Mouse (Mus musculus): ENCODE results near the gene Esm1.
"Not testable (repeated sequence)": the region's sequence is repeated elsewhere in the genome, so short reads cannot be mapped to it uniquely, and the experiment has no call there.

The Esm1 gene

DNA sequence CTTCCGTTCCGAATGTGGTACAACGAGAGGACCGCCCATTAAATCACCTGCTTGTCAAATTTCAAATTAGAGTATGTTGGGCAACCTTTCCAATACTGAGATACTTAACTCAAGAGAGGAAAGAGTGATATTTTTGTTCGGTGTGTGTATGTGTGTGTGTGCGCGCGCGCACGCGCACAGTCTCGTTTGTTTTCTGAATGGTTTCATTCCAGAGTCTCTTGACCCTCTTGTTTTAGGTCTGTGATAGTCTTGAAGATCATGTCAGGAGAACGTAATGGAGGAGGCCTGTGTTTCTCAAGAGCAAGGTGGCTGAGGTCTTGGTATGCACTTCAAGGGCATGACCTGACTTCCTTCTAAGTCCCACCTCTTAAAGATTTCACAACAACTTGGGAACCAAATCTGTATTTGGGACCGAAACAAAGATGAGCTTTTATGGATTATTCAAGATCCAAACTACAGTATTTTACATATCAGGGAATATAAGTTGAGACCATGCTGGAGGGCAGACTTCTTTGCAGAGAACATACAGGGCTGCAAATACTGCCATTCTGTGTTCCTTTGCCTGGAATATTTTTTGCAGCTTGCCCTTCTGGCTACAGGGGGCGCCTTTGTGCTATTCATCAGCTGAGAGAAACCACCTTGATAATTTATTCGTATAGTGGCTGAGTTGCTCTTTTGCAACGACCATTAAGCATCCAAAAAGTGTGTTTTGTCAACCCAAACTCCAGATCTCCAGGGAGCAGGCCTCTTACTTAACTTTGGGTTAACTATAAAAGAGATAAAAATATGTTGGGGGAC is 18.4 kb downstream of the Esm1 start:
- no peak for DNase-seq (ENCODE audit: extremely low read depth, low read depth)

DNA sequence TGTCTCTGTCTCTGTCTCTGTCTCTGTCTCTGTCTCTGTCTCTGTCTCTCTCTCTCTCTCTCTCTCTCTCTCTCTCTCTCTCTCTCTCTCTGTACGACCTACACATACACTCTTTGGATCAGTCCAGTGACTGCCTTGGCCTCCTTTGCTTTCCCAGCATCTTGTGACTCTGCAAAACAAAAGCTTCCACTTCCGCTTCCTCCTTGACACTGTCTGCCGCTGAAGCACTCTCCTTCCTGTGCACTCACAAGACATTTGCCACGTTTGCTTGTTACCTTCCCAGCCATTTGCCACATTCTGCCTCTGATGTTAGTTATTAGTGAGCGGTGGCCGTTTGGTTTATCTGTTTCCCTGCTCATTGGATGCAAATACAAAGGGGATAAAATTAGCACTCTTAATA is 32.7 kb downstream of the Esm1 start:
- DNase-seq (ENCODE audit: extremely low read depth, low read depth) = no peak

DNA sequence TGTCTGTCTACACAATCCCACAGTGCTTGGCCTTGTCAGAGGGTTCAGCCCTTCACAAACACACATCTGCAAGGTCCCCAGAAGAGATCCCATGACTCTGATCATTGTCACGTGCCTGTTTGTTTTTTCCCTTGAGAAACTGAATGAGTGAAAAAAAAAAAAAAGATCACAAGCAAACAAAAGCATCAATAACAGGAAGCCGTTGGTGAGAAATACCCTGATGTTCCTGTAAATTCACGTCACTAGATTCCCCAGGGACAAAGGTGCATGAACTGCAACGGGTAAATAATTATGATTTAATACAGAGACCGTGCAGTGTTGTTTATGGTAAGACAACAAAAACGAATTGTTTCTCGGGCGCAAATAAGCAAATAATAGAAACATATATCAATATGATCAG is 35.6 kb downstream of the Esm1 start:
- no peak for DNase-seq (ENCODE audit: extremely low read depth, low read depth)

DNA sequence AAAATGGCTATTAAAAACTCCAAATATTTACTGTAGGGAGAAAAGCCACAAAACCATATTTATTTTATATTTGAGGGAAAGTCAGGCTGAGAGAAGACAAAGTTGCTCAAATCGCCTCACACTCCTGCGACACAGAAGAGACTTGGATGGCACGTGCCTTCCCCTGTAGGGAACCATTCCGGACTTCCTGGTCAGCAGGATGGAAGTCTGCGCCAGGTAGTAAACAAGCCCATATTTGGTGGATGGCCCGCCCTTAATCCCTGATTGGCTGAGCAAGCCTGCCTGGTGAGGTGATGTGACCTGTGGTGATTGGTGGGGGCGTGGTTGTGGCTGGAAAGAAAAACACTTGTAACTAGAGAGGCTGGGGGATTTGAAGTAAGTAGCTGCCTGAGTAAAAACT is 43.1 kb downstream of the Esm1 start:
- not testable (repeated sequence) for DNase-seq (ENCODE audit: extremely low read depth, low read depth)

DNA sequence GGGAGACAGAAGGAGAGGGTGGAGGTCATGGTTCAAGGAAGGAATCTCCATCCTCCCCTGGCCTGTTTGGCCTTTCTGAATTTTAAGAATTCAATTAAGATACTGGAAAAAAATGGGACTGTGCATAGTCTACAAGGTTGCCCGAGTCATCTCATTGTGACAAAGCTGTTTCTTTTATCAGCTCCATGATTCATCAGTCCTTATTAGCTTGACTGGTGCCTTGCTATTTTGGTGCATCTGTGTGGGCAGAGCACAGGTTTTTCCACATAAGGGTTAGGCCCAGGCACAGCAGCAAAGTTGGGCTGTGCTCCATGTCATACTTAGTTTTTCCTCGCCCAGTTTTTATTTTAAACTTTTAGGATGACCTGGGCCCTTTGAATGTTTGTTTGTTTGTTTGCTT is 47.3 kb downstream of the Esm1 start:
- no peak for DNase-seq (ENCODE audit: extremely low read depth, low read depth)

DNA sequence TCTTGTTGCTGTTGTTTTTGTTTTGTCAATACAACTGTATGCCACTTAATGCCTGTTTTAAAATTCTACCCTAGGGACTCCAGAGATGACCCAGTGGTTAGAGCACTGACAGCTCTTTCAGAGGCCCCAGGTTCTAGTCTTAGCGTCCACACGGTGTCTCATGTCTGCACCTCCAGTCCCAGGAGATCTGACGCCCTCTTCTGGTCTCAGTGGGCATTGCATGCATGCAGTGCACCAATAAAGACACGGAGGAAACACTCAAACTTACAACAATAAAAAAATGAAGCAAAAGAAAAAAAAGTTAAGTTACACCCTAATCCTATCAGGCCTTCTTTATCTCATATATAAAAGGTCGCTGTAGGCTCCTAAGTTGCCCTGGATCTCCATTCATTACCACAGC is 47.7 kb downstream of the Esm1 start:
- DNase-seq (ENCODE audit: extremely low read depth, low read depth) = no peak

DNA sequence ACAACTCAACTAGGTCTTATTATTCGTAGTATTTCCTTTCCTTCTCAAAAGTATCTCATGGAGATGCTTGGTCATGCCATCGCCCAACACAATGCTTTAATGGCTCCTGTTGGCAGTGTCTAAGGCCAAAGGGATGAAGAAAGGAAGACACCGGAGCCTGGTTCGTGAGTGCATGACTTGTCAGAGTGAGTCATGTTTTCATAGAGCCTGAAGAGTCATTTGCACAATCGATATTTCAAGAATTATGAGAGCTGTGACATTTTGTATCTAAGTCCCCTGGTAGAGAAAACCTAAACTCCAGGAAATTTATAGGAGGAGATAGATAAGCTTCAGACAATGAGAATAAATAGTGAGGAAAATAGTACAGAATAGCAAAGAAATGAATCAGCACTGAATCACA is 49.8 kb downstream of the Esm1 start:
- no peak for DNase-seq (ENCODE audit: extremely low read depth, low read depth)

DNA sequence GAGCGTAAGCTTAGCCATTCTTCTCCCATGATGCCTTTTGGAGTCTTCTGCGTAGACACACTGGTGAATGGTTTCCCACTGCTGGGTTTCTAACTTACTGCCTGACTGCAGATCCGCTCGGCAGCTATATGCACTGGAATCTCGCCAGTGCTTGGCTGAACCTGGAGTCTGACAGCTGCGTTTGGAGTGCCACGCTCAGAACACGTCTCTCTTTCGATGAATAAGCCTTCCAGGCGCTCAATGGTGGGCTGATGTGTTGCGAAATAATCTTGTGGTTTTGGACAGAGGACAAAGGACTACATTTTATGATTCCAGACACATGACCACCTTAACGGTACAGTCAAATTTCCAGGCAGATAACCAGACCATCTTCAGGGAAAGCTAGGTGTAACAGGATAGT is 53.4 kb downstream of the Esm1 start:
- no peak for DNase-seq (ENCODE audit: extremely low read depth, low read depth)

DNA sequence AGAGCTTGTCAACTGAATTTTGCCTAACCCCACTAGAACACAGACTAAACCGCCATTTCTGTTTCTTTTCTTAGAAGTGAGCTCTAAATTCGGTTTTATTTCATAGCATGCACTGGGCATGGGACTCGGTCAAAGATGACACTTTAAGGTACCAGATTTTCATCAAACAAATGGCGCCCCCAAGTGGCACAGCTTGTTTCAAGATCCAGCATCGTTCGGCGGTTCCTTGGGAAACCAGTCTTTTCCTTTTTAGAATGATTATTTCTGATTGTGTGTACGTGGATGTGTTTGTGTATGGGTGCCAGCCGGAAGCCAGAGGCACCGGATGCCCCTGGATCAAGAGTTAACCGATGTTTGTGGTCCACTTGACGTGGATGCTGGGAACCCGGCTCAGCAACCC is 55.8 kb downstream of the Esm1 start:
- no peak for DNase-seq (ENCODE audit: extremely low read depth, low read depth)

DNA sequence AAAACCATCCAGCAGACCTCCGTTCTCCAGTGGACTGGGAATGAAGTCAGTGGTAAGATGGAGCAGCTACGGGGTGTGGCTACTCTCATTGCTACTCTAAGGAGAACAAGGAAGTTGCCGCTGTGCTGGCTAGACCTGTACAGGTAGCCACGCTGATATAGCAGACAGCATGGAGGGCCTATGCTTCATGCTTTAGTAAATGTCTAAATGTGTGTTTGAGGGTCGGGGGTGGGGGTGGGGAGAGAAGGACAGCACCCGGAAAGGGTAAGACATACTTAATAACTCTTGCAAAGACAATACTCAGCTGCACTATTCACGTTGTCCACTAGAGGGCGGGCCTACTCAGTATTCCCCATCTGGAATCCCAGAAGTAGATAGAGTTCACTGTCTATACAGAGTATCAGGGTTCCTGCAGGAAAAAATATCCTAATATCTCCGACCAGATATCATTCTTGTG is 57.1 kb downstream of the Esm1 start:
- DNase-seq (ENCODE audit: extremely low read depth, low read depth) = peak; percentile 29

DNA sequence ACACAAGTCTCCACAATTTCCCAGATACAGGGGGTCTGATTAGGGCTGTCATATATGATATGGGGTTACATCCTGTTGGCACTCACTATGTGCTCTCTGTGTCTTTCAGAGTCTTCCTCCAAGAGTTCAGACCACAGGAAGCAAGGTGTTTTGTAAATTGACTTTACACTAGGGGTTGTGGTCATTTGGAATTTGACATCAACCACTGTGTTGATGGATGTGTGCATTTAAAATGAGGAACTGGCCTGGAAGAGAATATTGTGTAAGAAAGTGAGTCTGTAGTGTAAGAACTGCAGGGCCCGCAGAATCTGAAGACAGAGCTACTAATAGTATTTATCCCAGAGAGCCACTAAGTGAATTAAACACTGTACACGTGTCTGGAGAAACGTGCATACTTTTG is 57.7 kb downstream of the Esm1 start:
- no peak for DNase-seq (ENCODE audit: extremely low read depth, low read depth)

All from MEL-GATA-1-ER (cell line).